Mouse (Mus musculus) myocyte (in vitro differentiated cells): ENCODE data around the gene Polr3g. TPM values are rescaled to one million over a fixed set of nuclear protein-coding genes. Genes with fewer than 3 reads are reported as not detected.

ENCODE experiments used
- H3K27me3 ChIP-seq: one replicate; pipeline ENCODE4 v1.6.1; 2011; ENCODE audit not compliant: control insufficient read depth, insufficient read depth, insufficient read length
- H3K36me3 ChIP-seq: one replicate; pipeline ENCODE4 v1.6.1; 2011; ENCODE audit not compliant: control insufficient read depth, insufficient read depth
- H3K4me2 ChIP-seq: one replicate; pipeline ENCODE4 v1.6.1; 2011; ENCODE audit warnings: low read depth, control low read depth
- H3K4me3 ChIP-seq: one replicate; pipeline ENCODE4 v1.5.1; 2011; ENCODE audit warnings: mild to moderate bottlenecking, control low read depth, moderate library complexity
- H3K79me2 ChIP-seq: one replicate; pipeline ENCODE4 v1.6.1; 2011; ENCODE audit not compliant: control insufficient read depth, insufficient read depth
- H3ac ChIP-seq: one replicate; pipeline ENCODE4 v1.6.1; 2011; ENCODE audit not compliant: control insufficient read depth, insufficient read length
- CEBPB ChIP-seq: IDR thresholded peaks from 2 replicates; pipeline ENCODE4 v1.6.1; 2011; ENCODE audit warnings: mild to moderate bottlenecking, moderate library complexity; ENCODE audit not compliant: poor library complexity, insufficient read depth, severe bottlenecking
- E2F4 ChIP-seq: IDR thresholded peaks from one replicate; pipeline ENCODE4 v1.6.1; 2011; ENCODE audit warnings: mild to moderate bottlenecking, control low read depth, moderate library complexity; ENCODE audit not compliant: insufficient read depth
- MAX ChIP-seq: IDR thresholded peaks from one replicate; pipeline ENCODE4 v1.6.1; 2011; ENCODE audit warnings: low read depth, mild to moderate bottlenecking, control low read depth
- MYOD1 ChIP-seq, 3 experiments: IDR thresholded peaks; one replicate each; pipeline ENCODE4 v1.6.1; 2011; ENCODE audit warnings: control low read depth in 2 of 3, low read depth in 2 of 3, mild to moderate bottlenecking in 2 of 3, moderate library complexity in 1 of 3; ENCODE audit not compliant: insufficient read length in 2 of 3, control insufficient read depth in 1 of 3
- MYOG ChIP-seq, 3 experiments: IDR thresholded peaks; one replicate each; pipeline ENCODE4 v1.6.1; 2011; ENCODE audit warnings: control low read depth in 2 of 3, low read depth in 2 of 3, mild to moderate bottlenecking in 2 of 3; ENCODE audit not compliant: insufficient read length in 2 of 3, control insufficient read depth in 1 of 3, insufficient read depth in 1 of 3
- POLR2A ChIP-seq: IDR thresholded peaks from one replicate; pipeline ENCODE4 v1.6.1; 2011; ENCODE audit warnings: low read depth, mild to moderate bottlenecking, control low read depth, moderate library complexity; ENCODE audit not compliant: insufficient read length
- POLR2AphosphoS2 ChIP-seq: IDR thresholded peaks from one replicate; pipeline ENCODE4 v1.6.1; 2011; ENCODE audit warnings: low read depth, control low read depth; ENCODE audit not compliant: insufficient read length
- REST ChIP-seq: IDR thresholded peaks from one replicate; pipeline ENCODE4 v1.6.1; 2011; ENCODE audit warnings: mild to moderate bottlenecking, control low read depth, moderate library complexity; ENCODE audit not compliant: insufficient read depth, insufficient read length
- SRF ChIP-seq: IDR thresholded peaks from one replicate; pipeline ENCODE4 v1.6.1; 2011; ENCODE audit warnings: low read depth; ENCODE audit not compliant: control insufficient read depth, insufficient read length
- TCF12 ChIP-seq: IDR thresholded peaks from one replicate; pipeline ENCODE4 v1.6.1; 2011; ENCODE audit warnings: mild to moderate bottlenecking, control low read depth; ENCODE audit not compliant: poor library complexity, insufficient read depth, severe bottlenecking
- TCF3 ChIP-seq: IDR thresholded peaks from one replicate; pipeline ENCODE4 v1.6.1; 2011; ENCODE audit warnings: low read depth, control low read depth; ENCODE audit not compliant: insufficient read length
- USF1 ChIP-seq: IDR thresholded peaks from one replicate; pipeline ENCODE4 v1.6.1; 2011; ENCODE audit warnings: low read depth, mild to moderate bottlenecking, control low read depth, moderate library complexity
- polyA plus RNA-seq: library from polyadenylated mRNA; unstranded; fragments of >200 nt; fragmentation: generic; extraction: Trizol; gene quantifications from one replicate; pipeline ENCODE4 v1.2.1, GENCODE M21; 2012; ENCODE audit warnings: missing spikeins

Gene Polr3g
- polyA plus RNA-seq, 1 experiment: 3.5 TPM

- no peak overlapping the region for H3K4me3 ChIP-seq
- no peak overlapping the region for H3ac ChIP-seq
- H3K36me3 ChIP-seq: peaks cover 13% of the 10 kb centered on the region
- H3K79me2 ChIP-seq: no peaks in the 10 kb centered on the region
- H3K27me3 ChIP-seq: no peaks in the 10 kb centered on the region
- no peak overlapping the region for H3K4me2 ChIP-seq
- TF ChIP-seq POLR2AphosphoS2 (no peak), SRF (no peak), MYOG (IDR thresholded peaks at IDR 0.05; ENCODE audit: control insufficient read depth in 1 of 3, insufficient read depth in 1 of 3, insufficient read length in 2 of 3, low read depth in 2 of 3) (no peak), POLR2A (no peak), E2F4 (no peak), MAX (no peak), TCF3 (no peak), CEBPB (no peak), TCF12 (no peak), USF1 (no peak), REST (no peak), MYOD1 (IDR thresholded peaks at IDR 0.05; ENCODE audit: control insufficient read depth in 1 of 3, insufficient read length in 2 of 3, low read depth in 2 of 3) (no peak)
Observed at GRCm38 (mm10) chr13:81694446-81694845, 16.4 kb downstream of the Polr3g start.

GRCm38 (mm10) chr13:81691606-81692005 lies 19.2 kb downstream of the Polr3g start:
- H3K27me3 ChIP-seq: no peaks in the 10 kb centered on the region
- no peak overlapping the region for H3K4me3 ChIP-seq
- H3K4me2 ChIP-seq: peak overlapping the region; percentile 47
- H3K79me2 ChIP-seq: no peaks in the 10 kb centered on the region
- no peak overlapping the region for H3ac ChIP-seq
- TF ChIP-seq MAX: no peak
- no peak for TF ChIP-seq SRF
- no peak for TF ChIP-seq TCF12
- no peak for TF ChIP-seq REST
- no peak for TF ChIP-seq E2F4
- no peak for TF ChIP-seq TCF3
- no peak for TF ChIP-seq POLR2A
- TF ChIP-seq MYOD1 (IDR thresholded peaks at IDR 0.05; ENCODE audit: control insufficient read depth in 1 of 3, insufficient read length in 2 of 3, low read depth in 2 of 3): peak in 1 of 3 experiments; percentile 7
- TF ChIP-seq USF1: no peak
- no peak for TF ChIP-seq CEBPB
- TF ChIP-seq MYOG (IDR thresholded peaks at IDR 0.05; ENCODE audit: control insufficient read depth in 1 of 3, insufficient read depth in 1 of 3, insufficient read length in 2 of 3, low read depth in 2 of 3): peak in 2 of 3 experiments; percentile 3 to 36
- TF ChIP-seq POLR2AphosphoS2: no peak
- no peaks in the 10 kb centered on the region for H3K36me3 ChIP-seq

- no peak overlapping the region for H3ac ChIP-seq
- no peak overlapping the region for H3K4me3 ChIP-seq
- peak overlapping the region; percentile 50 for H3K4me2 ChIP-seq
- no peaks in the 10 kb centered on the region for H3K36me3 ChIP-seq
- no peaks in the 10 kb centered on the region for H3K27me3 ChIP-seq
- H3K79me2 ChIP-seq: no peaks in the 10 kb centered on the region
- TF ChIP-seq MYOD1 (IDR thresholded peaks at IDR 0.05; ENCODE audit: control insufficient read depth in 1 of 3, insufficient read length in 2 of 3, low read depth in 2 of 3): peak in 2 of 3 experiments; percentile 96
- no peak for TF ChIP-seq USF1
- TF ChIP-seq TCF12: peak; percentile 79
- peak; percentile 72 for TF ChIP-seq TCF3
- peak; percentile 91 to 97 (median 96) for TF ChIP-seq MYOG (IDR thresholded peaks at IDR 0.05; ENCODE audit: control insufficient read depth in 1 of 3, insufficient read depth in 1 of 3, insufficient read length in 2 of 3, low read depth in 2 of 3)
Observed at GRCm38 (mm10) chr13:81690477-81690876, 20.3 kb downstream of the Polr3g start.

- Histone ChIP-seq H3K27me3 (no peaks in the 10 kb centered on the region), H3K4me2 (peak overlapping the region; percentile 50), H3K4me3 (no peak overlapping the region), H3K79me2 (no peaks in the 10 kb centered on the region), H3ac (no peak overlapping the region), H3K36me3 (no peaks in the 10 kb centered on the region)
- no peak for TF ChIP-seq USF1
- no peak for TF ChIP-seq REST
- TF ChIP-seq CEBPB: no peak
- TF ChIP-seq TCF12: no peak
- no peak for TF ChIP-seq E2F4
- TF ChIP-seq MAX: no peak
- TF ChIP-seq TCF3: no peak
- TF ChIP-seq SRF: no peak
- TF ChIP-seq MYOG (IDR thresholded peaks at IDR 0.05; ENCODE audit: control insufficient read depth in 1 of 3, insufficient read depth in 1 of 3, insufficient read length in 2 of 3, low read depth in 2 of 3): no peak
- TF ChIP-seq POLR2AphosphoS2: no peak
- TF ChIP-seq POLR2A: no peak
- TF ChIP-seq MYOD1 (IDR thresholded peaks at IDR 0.05; ENCODE audit: control insufficient read depth in 1 of 3, insufficient read length in 2 of 3, low read depth in 2 of 3): no peak
Observed at GRCm38 (mm10) chr13:81689587-81689986, 21.2 kb downstream of the Polr3g start.

GRCm38 (mm10) chr13:81684884-81685283 lies 25.9 kb downstream of the Polr3g start:
- Histone ChIP-seq H3K4me3 (no peak overlapping the region), H3ac (no peak overlapping the region), H3K36me3 (peaks cover 9% of the 10 kb centered on the region), H3K4me2 (peak overlapping the region; percentile 20), H3K79me2 (no peaks in the 10 kb centered on the region), H3K27me3 (no peaks in the 10 kb centered on the region)
- peak; percentile 9 for TF ChIP-seq USF1
- TF ChIP-seq E2F4: no peak
